Mouse (Mus musculus) right cerebral cortex, postnatal 4 days (tissue): ENCODE measurements around the gene Foxn2.

Experiments
- DNase-seq: peaks from one replicate; pipeline ENCODE4 v3.0.0-alpha.2; 2022

Gene Foxn2

GRCm38 (mm10) chr17:88494772-88495132, 54.2 kb downstream of the Foxn2 start:
- DNase-seq, result no peak

GRCm38 (mm10) chr17:88498090-88498682, 57.7 kb downstream of the Foxn2 start:
- no peak for DNase-seq

GRCm38 (mm10) chr17:88504056-88504455, 63.5 kb downstream of the Foxn2 start:
- DNase-seq, result no peak

DNA sequence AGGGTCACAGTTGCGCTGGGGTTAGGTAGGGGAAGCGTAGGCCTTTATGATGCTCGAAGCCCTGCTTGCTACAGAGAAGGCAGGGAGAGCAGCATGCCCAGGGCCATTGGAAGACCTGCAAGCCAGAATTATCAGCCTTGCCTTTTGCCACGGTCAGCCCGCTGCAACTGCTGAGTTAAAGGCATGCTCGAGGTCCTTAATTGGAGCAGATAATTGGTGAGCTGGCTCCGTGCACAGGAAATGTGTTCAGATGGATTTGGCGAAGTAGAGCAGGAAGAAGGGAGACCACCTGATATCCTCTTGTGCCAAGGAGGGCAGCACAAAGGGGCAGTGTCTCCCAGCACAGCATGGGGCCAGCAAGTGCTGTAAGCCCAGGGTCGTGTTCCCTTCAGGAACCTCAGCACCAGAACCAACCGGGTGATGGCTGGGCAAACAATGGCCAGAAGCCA, 64.8 kb downstream of the Foxn2 start:
- no peak for DNase-seq

GRCm38 (mm10) chr17:88505941-88506340, 65.4 kb downstream of the Foxn2 start:
- DNase-seq, result no peak

DNA sequence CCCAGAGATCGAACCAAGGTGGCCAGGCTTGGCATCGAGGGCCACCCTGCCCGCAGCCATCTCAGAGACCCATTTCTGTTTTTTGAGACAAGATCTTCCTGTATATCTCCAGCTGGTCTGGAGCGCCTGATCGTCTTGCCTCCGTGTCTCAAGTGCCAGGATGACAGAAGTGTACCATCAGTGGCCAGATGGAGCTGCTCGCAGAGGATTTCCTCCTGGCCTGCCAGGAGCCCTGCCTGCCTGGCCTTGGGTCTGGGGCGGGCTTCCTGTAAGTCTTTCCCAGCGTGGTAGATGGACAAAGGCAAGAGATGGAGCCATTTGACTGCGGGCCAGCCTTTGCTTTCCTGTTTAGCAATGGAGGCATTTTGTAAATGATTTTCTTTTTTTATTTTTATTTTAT, 66.9 kb downstream of the Foxn2 start:
- no peak for DNase-seq

DNA sequence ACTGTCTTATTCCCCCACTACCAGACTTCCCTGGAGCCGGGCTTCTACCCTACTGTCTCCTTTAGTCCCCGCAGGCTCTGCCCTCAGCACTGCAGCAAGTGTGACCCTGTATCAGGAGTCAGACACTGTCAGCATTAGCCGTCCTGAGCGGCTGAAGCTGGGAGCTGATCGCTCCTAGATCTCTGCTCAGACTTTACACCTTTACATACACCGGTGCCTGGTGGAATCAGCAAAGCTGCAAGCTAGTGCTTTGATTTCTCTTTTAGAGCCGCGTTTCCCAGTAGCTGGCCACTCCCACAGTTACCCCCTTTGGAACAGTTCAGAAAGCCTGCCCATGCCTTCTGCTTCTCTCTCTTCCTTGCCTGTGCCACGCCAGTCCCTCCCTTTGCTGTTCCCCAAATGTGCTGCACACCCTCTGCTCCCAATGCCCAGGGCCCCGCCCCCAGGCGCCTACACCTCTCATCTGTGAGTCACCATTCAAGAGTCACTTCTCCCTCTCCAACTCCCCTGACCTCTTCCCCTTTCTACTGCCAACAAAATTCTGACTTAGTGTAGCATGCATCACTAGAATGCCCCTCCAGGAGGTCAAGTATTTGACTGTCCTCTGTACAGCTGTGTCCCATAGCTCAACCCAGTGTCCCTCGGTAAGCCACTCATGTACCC, 68.5 kb downstream of the Foxn2 start:
- DNase-seq, result no peak

GRCm38 (mm10) chr17:88509999-88510398, 69.5 kb downstream of the Foxn2 start:
- no peak for DNase-seq

DNA sequence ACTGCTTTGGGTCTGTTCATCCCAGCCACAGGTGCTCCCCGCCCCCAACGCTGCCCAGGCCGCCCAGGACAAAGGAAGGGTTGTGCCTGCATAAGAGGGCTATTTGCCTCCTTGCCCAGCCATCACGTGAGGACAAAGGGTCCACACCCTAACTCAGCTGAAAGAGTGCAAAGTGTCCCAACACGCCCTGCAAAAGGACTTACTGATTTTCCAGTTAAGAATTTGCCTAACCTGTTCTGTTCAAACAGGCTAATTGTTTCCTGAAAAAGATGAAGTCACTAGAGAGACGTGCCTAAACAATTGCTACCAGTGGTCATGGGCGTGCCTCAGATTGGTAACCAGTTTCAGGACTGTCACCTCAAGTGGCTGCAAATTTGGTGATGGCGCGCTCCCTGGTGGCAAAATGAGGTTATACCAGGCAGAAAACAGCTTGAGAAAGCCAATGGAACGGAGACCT, 70.6 kb downstream of the Foxn2 start:
- peak; percentile 85 for DNase-seq

DNA sequence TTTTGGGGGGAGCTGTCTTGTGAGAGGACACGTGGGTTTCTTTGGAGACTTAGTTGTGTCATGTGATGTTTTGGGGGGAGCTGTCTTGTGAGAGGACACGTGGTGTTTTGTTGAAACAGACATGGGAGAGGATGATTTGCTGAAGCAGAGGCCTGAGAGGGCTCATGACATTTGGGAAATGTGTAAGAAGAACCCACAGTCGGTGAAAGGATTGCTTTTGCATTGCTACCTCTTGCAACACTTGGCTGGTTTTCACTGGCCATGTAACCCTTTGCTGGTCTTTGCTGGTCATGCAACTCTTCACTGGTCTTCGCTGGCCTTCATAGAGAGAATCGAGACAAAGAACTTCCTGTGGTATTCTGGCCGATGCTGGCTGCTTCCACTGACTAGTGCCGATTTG, 76.0 kb downstream of the Foxn2 start:
- no peak for DNase-seq

DNA sequence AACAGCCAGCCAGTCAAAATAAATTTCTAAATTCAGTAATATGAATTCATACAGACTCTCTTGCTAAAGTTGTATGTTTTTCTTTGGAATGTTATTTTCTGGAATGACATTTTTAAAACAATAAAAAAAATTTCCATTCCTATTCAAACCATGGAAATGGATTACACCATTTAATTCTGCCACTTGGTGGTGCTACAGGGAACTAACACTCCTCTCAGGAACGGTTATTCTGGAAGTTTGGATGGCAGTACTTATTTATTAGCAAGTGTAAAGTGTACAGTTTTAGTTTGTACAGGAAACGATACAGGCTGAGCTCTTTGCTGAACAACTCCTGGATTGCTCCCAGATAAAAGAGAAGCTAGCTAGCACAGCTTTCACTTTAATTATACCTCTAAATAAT, 87.3 kb downstream of the Foxn2 start:
- DNase-seq, result no peak

GRCm38 (mm10) chr17:88529519-88530235, 89.2 kb downstream of the Foxn2 start, which contains the start of gene Ppp1r21:
Gene Ppp1r21, plus strand, starts transcription at chr17:88530118.
- peak; percentile 99 for DNase-seq

- DNase-seq, result no peak
Measured at GRCm38 (mm10) chr17:88530236-88530619, 89.7 kb downstream of the Foxn2 start.

DNA sequence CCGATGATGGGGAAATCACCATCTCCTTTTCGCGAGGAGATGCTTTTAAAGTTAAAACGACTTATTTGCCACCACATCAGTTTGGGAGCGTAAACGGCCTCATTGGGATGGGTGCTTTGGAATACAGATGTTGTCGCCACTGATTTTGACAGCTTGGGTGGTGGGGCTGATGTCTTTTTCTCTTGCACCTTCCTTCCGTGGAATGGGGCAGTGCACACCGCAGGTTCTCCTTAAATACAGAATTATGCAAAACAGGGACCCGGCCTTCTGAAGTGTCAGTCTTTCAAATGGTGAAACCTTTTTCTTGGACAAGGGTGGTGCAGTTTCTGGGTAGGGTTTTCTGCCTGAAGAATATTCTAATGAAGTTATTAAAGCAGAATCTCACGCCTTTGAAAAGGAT, 90.2 kb downstream of the Foxn2 start:
- DNase-seq, result no peak

DNA sequence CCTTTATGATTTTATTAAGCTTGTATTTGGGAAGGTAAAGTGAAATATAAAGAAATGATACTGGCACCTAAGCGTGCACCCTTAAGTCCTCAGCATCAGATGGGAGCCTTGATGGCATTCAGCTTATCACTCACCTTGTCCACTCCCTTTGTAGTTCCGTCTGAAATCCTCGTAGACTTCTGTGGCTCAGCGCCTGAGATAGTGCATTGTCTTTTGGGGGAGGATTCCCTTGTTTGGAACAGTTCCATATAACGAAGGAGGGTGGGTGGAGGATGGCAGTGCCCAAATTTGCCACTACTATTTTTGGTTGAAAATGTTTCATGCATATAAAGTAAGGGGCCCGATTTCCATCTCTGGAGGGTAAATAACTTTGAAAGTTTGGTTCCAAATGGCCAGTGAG, 90.7 kb downstream of the Foxn2 start:
- no peak for DNase-seq

- no peak for DNase-seq
Measured at GRCm38 (mm10) chr17:88537842-88538430, 97.4 kb downstream of the Foxn2 start.
